Mouse (Mus musculus) urinary bladder, postnatal 14 days (tissue): ENCODE measurements at regions not wholly inside any gene's neighbourhood (a gene's known extent, or its start where the extent isn't known, plus 50 kb on each side); places are given as distances from the start of the nearest gene placed in this dataset.
"Not testable (repeated sequence)": the region's sequence is repeated elsewhere in the genome, so short reads cannot be mapped to it uniquely, and the experiment has no call there.

Experiments used
- DNase-seq: peaks from one replicate; pipeline ENCODE4 v3.0.0; 2021; ENCODE audit warnings: low spot score

GRCm38 (mm10) chr15:11476248-11476647 is 76.8 kb upstream of the Tars start:
- no peak for DNase-seq

- no peak for DNase-seq
Observed at GRCm38 (mm10) chr15:11463341-11463740, 63.9 kb upstream of the Tars start.

GRCm38 (mm10) chr15:11461575-11461974 is 62.1 kb upstream of the Tars start:
- not testable (repeated sequence) for DNase-seq

GRCm38 (mm10) chr15:11459306-11459705 is 59.8 kb upstream of the Tars start:
- DNase-seq: no peak

GRCm38 (mm10) chr15:11457278-11457677 is 57.8 kb upstream of the Tars start:
- DNase-seq: no peak

GRCm38 (mm10) chr15:11455982-11456381 is 56.5 kb upstream of the Tars start:
- DNase-seq: no peak

GRCm38 (mm10) chr15:11455366-11455785 is 55.9 kb upstream of the Tars start:
- DNase-seq: no peak

- DNase-seq: no peak
Observed at GRCm38 (mm10) chr15:11453997-11454396, 54.5 kb upstream of the Tars start.

- DNase-seq: no peak
Observed at GRCm38 (mm10) chr15:11451635-11452034, 52.2 kb upstream of the Tars start.
